Mouse (Mus musculus) cortical plate, adult 2 months (tissue): ENCODE results near the gene Gpam. TPM values are rescaled to one million over a fixed set of nuclear protein-coding genes. Genes with fewer than 3 reads are reported as not detected.
"Not testable (repeated sequence)": the region's sequence is repeated elsewhere in the genome, so short reads cannot be mapped to it uniquely, and the experiment has no call there.

ENCODE experiments used
- H3K27ac ChIP-seq: fragments of 200-500 bp; 2 replicates; pipeline ENCODE4 v1.5.1; 2012; ENCODE audit warnings: low read length, control low read depth, inconsistent platforms; ENCODE audit not compliant: insufficient read depth
- H3K4me1 ChIP-seq: fragments of 200-500 bp; 2 replicates; pipeline ENCODE4 v1.6.1; 2011; ENCODE audit warnings: low read length; ENCODE audit not compliant: control insufficient read depth, insufficient read depth
- H3K4me3 ChIP-seq: fragments of 200-500 bp; 2 replicates; pipeline ENCODE4 v1.5.1; 2011; ENCODE audit warnings: mild to moderate bottlenecking, low read length, control low read depth; ENCODE audit not compliant: insufficient read depth
- CTCF ChIP-seq: fragments of 200-500 bp; IDR thresholded peaks from 2 replicates; pipeline ENCODE4 v1.5.1; 2011; ENCODE audit warnings: mild to moderate bottlenecking, control low read depth, low read length; ENCODE audit not compliant: insufficient read depth; ENCODE audit errors: extremely low read depth
- POLR2A ChIP-seq: fragments of 200-500 bp; IDR thresholded peaks from 2 replicates; pipeline ENCODE4 v1.6.1; 2011; ENCODE audit warnings: mild to moderate bottlenecking, low read length, control low read depth; ENCODE audit not compliant: insufficient read depth; ENCODE audit errors: extremely low read depth
- polyA plus RNA-seq: library from polyadenylated mRNA; depleted of rRNA; stranded (reverse); fragments of >200 nt; gene quantifications from 2 replicates; pipeline ENCODE4 v1.2.3, GENCODE M21; 2012

The Gpam gene
- polyA plus RNA-seq, 1 experiment: 40.0 TPM

DNA sequence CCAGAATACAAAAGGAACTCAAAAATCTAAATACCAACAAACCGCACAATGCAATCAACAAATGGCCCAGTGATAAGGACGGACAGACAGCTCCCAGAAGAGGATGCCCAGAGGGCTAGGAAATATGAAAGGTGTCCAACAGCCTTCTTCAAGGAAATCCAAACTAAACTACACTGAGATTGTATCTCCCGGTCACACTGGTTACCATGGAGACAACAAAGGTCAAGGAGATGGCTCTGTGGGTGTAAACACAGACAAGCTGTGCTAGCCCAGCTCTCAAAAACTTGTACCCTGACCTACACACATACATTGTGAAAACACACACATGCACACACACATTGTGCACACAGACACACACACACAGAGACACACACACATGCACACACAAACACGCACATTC lies 35.2 kb upstream of the Gpam start:
- H3K4me3 ChIP-seq: no peak overlapping the region
- no peak for TF ChIP-seq CTCF
- no peak for TF ChIP-seq POLR2A
- H3K27ac ChIP-seq: no peak overlapping the region
- H3K4me1 ChIP-seq: no peaks in the 10 kb centered on the region

DNA sequence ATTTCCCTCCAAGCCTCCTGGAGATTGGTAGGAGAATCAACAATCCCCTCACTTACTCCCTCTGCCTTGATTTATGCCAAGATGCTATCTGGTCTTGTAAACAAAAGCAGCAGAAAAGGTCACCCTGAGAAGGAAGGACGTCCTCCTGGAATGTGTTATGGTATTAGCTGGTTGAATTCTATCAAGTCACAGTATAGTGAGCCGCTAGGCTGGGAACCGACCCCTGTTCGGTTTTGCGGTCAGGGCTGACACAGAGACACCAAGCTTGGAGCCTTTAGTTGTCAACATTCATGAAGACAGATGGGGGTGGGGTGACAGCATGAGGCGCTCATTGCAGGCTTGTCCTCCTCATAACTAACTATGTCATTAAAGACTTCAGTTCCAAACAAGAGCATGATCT lies 32.8 kb upstream of the Gpam start:
- Histone ChIP-seq H3K27ac (no peak overlapping the region), H3K4me1 (no peaks in the 10 kb centered on the region), H3K4me3 (no peak overlapping the region)
- no peak for TF ChIP-seq CTCF

DNA sequence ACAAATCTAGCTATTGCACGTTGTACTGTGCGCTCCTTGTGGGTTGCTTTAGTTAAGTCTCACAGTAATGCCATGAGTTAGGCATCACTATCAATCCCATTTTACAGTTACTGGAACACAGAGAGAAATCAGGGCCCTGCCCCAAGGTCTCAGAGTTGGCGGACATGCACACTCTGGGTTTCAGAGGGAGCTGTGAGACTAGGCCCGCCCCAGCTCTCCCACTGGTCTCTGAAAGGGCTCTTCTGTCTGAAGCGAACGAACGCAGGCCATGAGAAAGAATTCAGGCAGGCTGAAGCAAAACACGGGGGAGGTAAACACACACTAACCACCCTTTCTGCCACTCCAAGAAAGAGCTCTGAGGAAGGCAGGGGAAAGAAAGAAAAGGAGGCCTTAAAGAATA lies 31.6 kb upstream of the Gpam start:
- H3K27ac ChIP-seq: no peak overlapping the region
- TF ChIP-seq CTCF: no peak
- H3K4me1 ChIP-seq: no peaks in the 10 kb centered on the region
- H3K4me3 ChIP-seq: no peak overlapping the region

DNA sequence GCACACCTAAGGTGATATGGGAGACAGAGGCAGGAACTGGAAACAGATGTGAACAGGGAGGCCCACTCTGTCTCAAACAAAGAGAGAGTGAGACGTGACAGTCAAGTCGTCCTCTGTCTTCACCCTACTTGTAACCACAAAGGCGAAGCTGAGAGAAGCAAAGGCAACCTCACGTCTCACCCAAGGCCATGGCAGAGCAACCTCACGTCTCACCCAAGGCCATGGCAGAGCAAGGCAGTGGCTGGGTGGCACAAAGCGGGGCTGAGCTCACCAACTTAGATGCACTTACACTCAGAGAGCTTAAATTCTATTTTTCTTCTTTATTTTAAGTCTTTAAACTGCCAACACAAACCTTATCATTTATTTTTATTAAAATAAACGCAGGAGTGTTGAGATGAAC lies 30.0 kb upstream of the Gpam start:
- no peak overlapping the region for H3K27ac ChIP-seq
- TF ChIP-seq POLR2A (no peak), CTCF (no peak)
- H3K4me1 ChIP-seq: no peaks in the 10 kb centered on the region
- no peak overlapping the region for H3K4me3 ChIP-seq

DNA sequence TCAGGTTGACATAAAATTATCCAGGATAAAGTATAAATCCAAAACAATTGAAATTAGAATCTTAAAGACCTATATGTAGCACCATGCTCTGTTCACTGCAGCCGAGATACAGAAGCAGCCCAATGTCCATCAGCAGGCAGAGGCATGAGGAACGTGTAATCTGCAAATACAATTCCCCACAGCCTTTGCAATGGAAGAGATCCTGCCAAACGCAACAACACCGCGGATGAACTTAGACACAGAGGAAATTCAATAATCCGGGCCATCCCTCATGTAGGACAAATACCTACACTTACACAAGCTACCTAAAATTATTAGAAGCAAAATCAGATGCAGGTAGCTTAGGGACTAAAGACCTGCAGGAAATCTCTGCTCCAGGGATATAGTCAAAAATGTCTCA lies 25.9 kb upstream of the Gpam start:
- no peak overlapping the region for H3K4me3 ChIP-seq
- no peaks in the 10 kb centered on the region for H3K4me1 ChIP-seq
- H3K27ac ChIP-seq: no peak overlapping the region
- TF ChIP-seq POLR2A (no peak), CTCF (no peak)

DNA sequence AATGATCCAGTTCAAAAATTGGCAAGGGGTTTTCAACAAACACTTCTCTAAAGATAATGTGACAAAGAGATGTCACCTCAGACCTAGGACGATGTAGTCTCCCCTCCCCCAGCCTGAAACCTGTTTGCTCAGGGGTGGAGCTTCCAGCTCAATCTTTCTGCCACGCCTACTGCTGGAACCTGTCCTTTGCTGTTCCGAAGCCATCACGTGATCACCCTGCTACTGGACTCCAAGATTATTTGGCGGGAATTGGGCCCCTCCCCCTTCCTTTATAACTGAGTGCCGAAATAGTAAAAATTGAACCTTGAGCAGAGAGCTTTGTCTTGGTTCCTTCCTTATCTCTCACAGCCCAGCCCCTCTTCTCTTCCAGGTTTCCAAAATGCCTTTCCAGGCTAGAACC lies 25.2 kb upstream of the Gpam start:
- not testable (repeated sequence) for H3K4me1 ChIP-seq, H3K27ac ChIP-seq, H3K4me3 ChIP-seq

DNA sequence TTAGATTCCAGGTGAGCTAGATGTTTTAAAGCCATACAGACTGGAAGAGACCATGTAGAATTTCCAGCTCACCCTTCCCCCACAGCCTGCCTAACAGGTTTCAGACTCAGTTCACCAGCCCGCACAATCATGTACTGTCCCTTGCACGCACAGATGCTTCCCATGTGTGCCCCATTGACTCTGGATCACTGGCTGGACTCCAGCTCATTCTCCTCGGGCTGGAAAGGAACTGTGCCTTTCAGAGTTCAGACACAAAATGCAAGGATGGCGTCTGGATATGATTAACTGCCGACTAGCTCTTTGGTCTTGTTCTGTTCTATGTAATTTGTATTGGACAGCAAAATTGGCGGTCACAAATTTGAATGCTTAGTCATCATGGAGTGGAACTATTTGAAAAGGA lies 22.6 kb upstream of the Gpam start:
- H3K4me1 ChIP-seq: no peaks in the 10 kb centered on the region
- no peak overlapping the region for H3K27ac ChIP-seq
- no peak for TF ChIP-seq CTCF
- TF ChIP-seq POLR2A: no peak
- no peak overlapping the region for H3K4me3 ChIP-seq

DNA sequence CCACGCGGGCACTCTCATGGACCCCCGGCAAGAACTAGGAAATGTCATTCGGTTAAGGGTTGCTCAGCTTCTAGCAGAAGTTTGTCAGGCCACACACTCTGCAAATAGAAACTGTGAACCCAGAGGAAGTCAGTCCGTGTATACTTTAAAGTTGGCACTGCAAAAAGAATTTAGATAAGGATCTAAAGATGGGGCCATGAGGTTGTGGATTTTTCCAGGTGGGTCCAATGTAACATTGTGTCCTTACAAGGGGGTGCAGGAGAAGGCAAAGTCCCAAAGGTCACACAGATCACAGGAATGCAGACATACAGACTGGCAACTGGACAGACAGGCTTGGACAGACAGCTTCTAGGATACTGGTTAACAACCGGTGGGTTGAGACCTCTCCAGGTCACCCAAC lies 21.1 kb upstream of the Gpam start:
- Histone ChIP-seq H3K27ac (no peak overlapping the region), H3K4me3 (no peak overlapping the region), H3K4me1 (peaks cover 2% of the 10 kb centered on the region; the same call in 1 of the 2 replicates)
- TF ChIP-seq POLR2A: no peak
- TF ChIP-seq CTCF: no peak

DNA sequence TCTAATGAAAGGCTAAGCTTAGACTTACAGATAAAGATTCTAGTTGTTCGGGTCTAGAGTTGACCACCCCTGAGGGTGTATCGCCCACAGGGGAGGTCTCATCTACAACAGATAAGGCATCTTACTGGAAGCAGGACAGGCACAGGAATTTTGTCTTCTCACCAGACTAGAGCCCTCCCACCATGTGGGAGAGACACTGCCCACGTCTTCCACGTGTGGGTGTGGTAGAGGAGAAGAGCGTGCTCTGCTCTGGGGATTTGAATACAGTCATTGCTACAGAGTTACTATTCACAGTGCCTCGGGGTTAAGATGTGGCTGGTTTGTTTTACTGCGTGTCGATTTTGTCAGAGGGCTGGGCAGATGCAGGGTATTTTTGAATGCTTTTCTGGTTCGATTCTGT lies 20.5 kb upstream of the Gpam start:
- no peak for TF ChIP-seq CTCF
- TF ChIP-seq POLR2A: no peak
- H3K27ac ChIP-seq: no peak overlapping the region
- H3K4me3 ChIP-seq: no peak overlapping the region
- H3K4me1 ChIP-seq: peaks cover 2% of the 10 kb centered on the region; the same call in 1 of the 2 replicates

DNA sequence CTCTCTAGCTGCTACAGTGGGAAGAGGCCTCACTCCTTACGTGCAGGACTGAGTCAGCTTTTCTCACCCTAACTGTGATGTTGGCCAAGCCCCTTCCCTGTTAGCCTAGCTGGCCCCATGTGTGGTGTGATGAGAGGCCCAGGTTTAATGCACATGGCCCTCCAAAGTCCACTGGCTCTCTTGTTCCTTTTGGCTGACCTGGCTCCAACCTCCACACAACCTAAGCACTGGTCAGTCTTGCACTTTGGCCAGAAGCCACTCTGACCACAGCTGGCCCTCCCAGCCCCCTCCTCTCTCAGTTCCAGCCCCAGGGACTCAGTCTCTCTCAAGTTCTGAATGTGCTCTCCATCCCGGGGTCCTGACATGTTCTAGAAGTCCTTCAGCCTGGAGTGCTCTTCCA lies 18.1 kb upstream of the Gpam start:
- Histone ChIP-seq H3K4me3 (no peak overlapping the region), H3K4me1 (peaks cover 2% of the 10 kb centered on the region; the same call in 1 of the 2 replicates), H3K27ac (no peak overlapping the region)
- TF ChIP-seq POLR2A: no peak
- TF ChIP-seq CTCF: no peak

DNA sequence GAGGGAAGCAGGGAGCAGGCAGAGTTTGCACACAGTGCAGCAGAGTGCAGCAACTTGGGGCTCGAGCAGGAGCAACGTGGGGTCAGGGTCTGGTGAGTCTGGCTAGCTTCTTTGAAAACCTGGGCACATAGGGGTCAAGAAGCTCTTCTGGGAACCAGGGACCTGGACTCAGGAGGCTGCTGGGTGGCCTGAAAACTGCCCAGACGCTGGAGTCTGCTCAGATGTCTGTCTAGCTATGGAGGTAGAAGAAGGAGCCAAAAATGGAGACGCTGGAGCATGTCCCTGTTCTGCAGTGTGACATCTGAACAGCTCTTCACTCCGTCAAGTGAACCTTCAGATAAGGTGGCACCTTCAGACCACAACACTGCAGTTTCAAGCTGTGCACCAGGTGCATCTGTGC lies 17.7 kb upstream of the Gpam start:
- no peak overlapping the region for H3K4me3 ChIP-seq
- TF ChIP-seq CTCF (no peak), POLR2A (no peak)

More for the DNA sequence above, 17.7 kb upstream of the Gpam start:
- H3K4me1 ChIP-seq: peaks cover 2% of the 10 kb centered on the region; the same call in 1 of the 2 replicates
- no peak overlapping the region for H3K27ac ChIP-seq
